Mouse (Mus musculus): Measurements from ENCODE around the gene Mrgprh.

DNA sequence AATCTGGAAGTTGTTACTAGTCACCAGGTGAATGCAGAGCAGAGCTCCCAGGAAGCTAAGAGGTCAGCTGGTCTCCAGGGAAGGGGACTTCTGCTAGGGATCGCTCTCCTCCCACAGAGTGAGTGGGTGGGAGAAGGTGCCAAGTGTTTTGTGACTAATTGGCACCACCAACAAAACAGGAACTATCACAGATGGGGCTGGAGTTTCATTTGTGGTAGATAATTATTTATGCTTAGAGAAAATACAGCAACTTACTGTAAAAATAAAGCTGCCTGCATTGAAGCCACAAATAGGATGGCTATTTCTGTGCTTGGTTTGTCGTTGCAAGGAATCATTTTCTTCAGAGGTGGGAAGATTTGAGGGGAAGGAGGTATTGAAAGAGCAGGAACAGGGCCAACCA, 22.0 kb upstream of the Mrgprh start:
- TF ChIP-seq GATA1 (IDR thresholded peaks at IDR 0.05; ENCODE audit: low read length) (no peak), TAL1 (IDR thresholded peaks at IDR 0.05; ENCODE audit: low read length) (no peak)

Data from erythroblast, embryonic 14.5 days (primary cell).